Mouse (Mus musculus): Measurements from ENCODE around the gene Fam50a.
"Not testable (repeated sequence)": the region's sequence is repeated elsewhere in the genome, so short reads cannot be mapped to it uniquely, and the experiment has no call there.

Fam50a gene

DNA sequence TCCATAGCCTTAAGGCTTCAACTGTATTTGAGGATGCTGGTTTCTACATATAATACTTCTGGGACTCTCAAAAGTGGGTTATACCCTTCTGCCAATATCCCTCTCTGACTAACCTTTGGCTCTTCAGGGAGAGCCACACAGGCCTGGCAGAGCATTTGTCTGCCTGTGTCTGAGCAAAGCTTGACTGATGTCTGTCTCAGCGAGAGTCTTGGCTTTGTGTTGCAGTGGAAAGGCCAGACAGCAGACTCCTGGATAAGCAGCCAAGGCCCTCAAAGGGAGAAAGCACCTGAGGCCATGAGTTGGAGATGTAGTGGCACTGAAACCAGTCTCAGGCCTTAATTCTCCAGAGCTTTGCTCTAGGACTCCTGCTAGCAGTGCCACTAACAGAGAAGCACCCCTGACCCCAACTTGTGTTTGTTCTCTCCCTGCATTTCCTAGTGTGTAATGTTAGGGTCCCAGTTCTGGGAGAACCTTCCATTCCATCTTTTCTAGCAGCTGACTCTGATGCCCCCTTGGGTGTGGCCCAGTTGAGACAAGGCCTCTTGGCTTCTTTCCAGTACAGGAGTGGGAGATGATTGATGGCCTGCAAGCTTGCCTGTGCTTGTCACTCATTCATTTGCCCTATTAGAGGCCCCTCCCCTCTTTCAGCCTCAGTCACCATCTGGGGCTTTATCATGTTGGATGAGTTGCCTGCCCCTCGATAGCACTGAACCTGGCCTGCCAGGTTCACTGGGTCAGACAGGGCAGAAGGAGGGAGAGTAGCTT is 17.5 kb downstream of the Fam50a start:
- no peak for DNase-seq

DNA sequence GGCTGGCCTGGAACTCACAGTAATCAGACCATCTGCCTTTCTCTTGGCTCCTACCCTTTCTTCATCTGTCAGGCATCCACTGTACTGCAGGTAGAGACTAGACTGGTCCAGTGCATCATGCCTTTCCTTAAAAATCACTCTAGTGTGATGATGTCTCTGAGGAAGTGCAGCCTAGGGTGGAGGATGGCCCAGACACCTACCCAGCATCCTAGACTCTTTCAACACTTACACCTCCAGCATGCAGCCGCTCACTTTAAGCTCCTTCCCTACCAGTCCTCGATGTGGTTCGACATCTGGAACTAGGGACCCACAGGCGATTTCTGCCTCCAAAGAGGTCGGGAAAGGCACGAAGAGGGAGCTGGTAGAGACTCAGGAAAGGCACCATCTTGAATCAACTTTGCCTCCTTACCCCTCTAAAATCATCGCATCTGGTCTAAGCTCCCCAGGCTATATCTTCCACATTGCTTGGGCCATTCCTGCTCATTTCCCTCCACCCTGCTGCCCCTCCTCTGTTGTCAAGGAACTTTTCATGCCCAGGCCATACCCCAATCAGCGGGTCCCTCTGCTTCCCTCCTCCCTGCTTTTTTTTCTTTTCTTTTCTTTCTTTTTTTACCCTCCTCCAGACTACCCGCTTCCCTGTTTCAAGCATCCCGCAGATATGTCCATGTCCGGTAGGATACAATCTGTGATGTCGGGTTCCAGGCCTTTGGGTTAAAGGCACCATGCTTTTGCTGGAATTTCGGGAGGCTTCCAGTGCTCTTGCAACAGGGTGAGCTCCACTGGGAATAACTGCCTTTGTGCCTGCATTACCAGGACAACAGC is 40.0 kb downstream of the Fam50a start:
- DNase-seq = peak; percentile 2

DNA sequence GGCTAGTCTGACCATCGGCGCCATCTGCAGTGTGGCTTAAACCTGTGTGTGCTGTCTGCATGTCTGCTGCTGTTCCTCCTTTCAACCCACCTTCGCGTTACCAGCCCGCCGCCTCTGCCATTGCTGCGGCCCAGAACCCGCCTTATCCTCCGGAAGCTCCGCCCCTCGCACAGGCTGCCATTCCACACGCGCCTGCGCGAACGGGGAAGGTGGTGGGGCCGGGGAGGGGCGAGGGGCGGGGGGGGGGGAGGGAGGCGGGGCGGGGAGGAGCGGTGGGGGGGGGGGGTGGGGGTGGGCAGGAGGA is 40.6 kb downstream of the Fam50a start, which contains the start of gene Lage3:
Gene Lage3, minus strand, starts transcription at position 152 of the 304 bp plus-strand sequence.
- DNase-seq = peak; percentile 83

DNA sequence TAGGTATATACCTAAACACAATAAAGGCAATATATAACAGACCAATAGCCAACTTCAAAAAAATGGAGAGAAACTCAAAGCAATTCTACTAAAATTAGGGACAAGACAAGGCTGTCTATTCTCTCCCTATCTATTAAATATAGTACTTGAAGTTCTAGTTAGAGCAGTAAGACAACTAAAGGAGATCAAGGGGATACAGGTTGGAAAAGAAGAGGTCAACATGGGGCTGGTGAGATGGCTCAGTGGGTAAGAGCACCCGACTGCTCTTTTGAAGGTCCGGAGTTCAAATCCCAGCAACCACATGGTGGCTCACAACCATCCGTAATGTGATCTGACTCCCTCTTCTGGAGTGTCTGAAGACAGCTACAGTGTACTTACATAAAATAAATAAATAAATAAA is 44.2 kb downstream of the Fam50a start:
- not testable (repeated sequence) for DNase-seq

DNA sequence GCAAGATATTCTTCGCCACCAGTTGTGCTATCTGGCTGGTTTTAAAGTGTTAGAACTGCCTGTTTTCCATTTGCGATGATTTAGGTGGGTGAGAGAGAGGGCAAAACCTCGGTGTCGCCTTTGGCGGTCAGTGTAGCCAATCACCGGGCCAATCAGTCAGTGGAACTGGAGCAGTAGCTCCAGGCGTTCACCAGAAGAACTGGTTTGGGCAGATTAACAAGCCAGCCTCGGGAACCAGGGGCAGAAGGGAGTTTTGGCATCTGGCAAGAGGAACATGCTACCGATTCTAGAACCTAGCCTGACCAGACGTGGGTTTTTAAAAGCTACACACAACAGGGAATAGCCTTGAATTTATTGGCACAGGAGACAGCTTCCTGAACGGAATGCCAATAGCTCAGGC is 46.3 kb downstream of the Fam50a start:
- DNase-seq = no peak

DNA sequence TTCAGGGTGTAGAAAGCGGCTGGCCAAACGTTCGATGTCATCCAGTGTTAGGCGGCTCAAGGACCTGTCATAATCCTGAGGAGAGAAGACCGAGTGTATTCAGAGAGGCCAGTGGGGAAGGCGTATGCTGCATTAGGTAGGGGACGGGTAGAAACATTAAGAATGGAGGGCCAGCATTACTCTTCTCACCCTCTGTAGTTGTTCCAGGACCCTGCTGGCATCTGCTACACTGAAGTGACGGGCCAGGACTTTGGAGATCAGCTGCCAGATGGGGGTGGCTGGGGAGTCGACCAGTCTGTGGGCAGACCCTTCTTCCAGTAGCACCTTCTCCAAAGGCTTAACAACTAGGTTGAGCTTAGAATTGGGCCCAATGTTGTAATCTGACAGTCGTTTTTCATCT is 54.7 kb downstream of the Fam50a start:
- DNase-seq = no peak

DNA sequence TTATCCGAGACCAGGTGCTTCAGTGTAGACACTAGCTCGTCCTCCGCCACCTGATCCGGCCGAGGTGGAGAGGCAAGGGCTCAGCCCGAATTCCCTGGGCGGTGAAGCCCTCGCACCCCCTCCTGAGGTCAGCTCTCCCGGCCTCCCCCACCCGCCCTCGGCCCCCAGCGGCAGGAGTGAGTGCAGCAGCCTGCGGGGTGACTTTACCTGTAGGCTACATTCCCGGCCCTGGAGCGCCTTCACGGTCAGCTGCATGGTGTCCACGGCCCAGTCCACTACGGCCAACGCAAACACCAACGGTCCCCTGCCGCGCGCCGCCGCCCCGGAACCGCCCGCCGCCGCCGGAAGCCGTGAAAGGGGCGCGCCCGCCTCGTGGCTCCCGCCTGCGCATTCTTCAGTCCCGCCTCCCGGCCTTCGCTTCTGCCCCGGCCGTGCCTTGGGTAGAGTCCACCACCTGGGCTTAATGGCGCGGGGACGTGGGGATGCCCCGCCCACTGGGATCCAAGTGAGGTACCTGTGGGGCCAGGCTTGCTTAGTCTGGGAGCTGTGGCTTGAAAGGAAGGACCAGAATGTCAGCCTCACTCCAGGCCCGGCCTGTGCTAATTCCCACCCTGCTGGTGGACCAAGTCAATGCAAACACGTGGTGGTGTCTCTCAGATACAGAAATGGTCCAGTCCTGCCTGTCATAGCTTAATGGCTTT is 55.5 kb downstream of the Fam50a start:
- DNase-seq = peak; percentile 66

All from thymus, postnatal 25 days (tissue).